ENCODE assay signal across 22 mouse cellular contexts in the genomic region with DNA sequence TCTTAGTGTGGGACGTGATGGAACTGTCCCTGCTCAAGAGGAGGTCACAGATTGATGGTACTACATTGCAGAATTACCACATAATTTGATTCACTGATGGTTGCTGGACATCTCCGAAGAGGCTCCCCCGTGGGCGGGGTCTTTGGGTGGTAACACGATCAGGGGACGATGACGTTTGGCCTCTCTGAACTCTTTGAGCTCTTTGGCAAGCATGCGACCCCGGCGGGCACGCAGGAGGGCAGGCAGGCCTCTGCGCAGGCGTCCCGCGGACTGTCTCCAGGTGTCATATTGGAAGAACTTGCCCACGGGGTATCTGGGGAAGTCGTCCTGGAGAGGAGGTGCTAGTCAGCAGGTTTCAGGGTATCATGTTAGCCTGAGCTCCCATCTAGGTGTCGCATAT. TPM values are rescaled to one million over a fixed set of nuclear protein-coding genes. Genes with fewer than 3 reads are reported as not detected.
A peak's percentile ranks its signal among the peaks of the same experiment; 100 is the strongest.
DNase-seq lines count a peak whose midpoint lies in the region; ATAC-seq and TF ChIP-seq lines count a peak whose summit lies in the region.
"Had no signal": no experiment of that assay in that cellular context is flagged by ENCODE, and none has a peak within 500 bp of the region (broad histone marks: within the 10 kb centered on the region; RNA-seq: fewer than 3 reads in every experiment).

No protein-coding gene starts in this region.

- H3K4me2 ChIP-seq in lung, embryonic 14.5 days = peak overlapping the region; percentile 73; the same call in 1 of the 2 replicates
- peak overlapping the region; percentile 56 for H3K4me2 ChIP-seq in embryonic facial prominence, embryonic 12.5 days (replicated peaks)
- peak overlapping the region; percentile 73 for H3K4me2 ChIP-seq in limb, embryonic 13.5 days (replicated peaks)
- H3K4me2 ChIP-seq: forebrain, embryonic 15.5 days had no signal

- no peak for TF ChIP-seq CTCF in lung, embryonic 14.5 days (IDR thresholded peaks at IDR 0.05; ENCODE audit: low read depth)

- H3K9me3 ChIP-seq in heart, embryonic 10.5 days = no peaks in the 10 kb centered on the region
- H3K9me3 ChIP-seq in lung, embryonic 14.5 days (ENCODE audit: low read depth, low read length) = no peaks in the 10 kb centered on the region
- H3K9me3 ChIP-seq in embryonic facial prominence, embryonic 12.5 days = no peaks in the 10 kb centered on the region
- H3K9me3 ChIP-seq in limb, embryonic 13.5 days = no peaks in the 10 kb centered on the region
- H3K9me3 ChIP-seq: forebrain, embryonic 15.5 days; liver, embryonic 13.5 days had no signal

- WGBS in heart, embryonic 10.5 days = 21% methylated on average over 18 of the region's 18 CpGs
- WGBS in lung, embryonic 14.5 days = 14% methylated on average over 18 of the region's 18 CpGs
- 9% methylated on average over 18 of the region's 18 CpGs for WGBS in embryonic facial prominence, embryonic 12.5 days
- WGBS in limb, embryonic 13.5 days = 10% methylated on average over 18 of the region's 18 CpGs

- intact Hi-C loops in heart, postnatal 25 days (cut with DNase I) = no loop called here

- peak overlapping the region; percentile 83; the same call in 1 of the 2 replicates for H3K4me3 ChIP-seq in heart, embryonic 10.5 days
- no peak overlapping the region for H3K4me3 ChIP-seq in lung, embryonic 14.5 days (ENCODE audit: low read depth, low read length)
- H3K4me3 ChIP-seq in embryonic facial prominence, embryonic 12.5 days = peak overlapping the region; percentile 62; the same call in 1 of the 2 replicates
- H3K4me3 ChIP-seq in limb, embryonic 13.5 days = peak overlapping the region; percentile 68
- H3K4me3 ChIP-seq: forebrain, embryonic 15.5 days; left cerebral cortex, adult 2 months had no signal

- peaks cover 22% of the 10 kb centered on the region for H3K4me1 ChIP-seq in heart, embryonic 10.5 days
- H3K4me1 ChIP-seq in lung, embryonic 14.5 days (ENCODE audit: insufficient read depth) = no peaks in the 10 kb centered on the region
- H3K4me1 ChIP-seq in embryonic facial prominence, embryonic 12.5 days = peaks cover 11% of the 10 kb centered on the region
- H3K4me1 ChIP-seq in limb, embryonic 13.5 days = peaks cover 24% of the 10 kb centered on the region

- peaks cover 57% of the 10 kb centered on the region for H3K36me3 ChIP-seq in heart, embryonic 10.5 days
- peaks cover 48% of the 10 kb centered on the region for H3K36me3 ChIP-seq in lung, embryonic 14.5 days (ENCODE audit: insufficient read depth)
- H3K36me3 ChIP-seq in embryonic facial prominence, embryonic 12.5 days = peaks cover 31% of the 10 kb centered on the region; the same call in 1 of the 2 replicates
- H3K36me3 ChIP-seq in limb, embryonic 13.5 days = peaks cover 50% of the 10 kb centered on the region
- H3K36me3 ChIP-seq: forebrain, embryonic 15.5 days had no signal

- peaks cover 73% of the 10 kb centered on the region for H3K27me3 ChIP-seq in heart, embryonic 10.5 days (ENCODE audit: insufficient read depth, poor library complexity, severe bottlenecking)
- H3K27me3 ChIP-seq in lung, embryonic 14.5 days (ENCODE audit: insufficient read depth, low read length) = peaks cover 44% of the 10 kb centered on the region
- peaks cover 57% of the 10 kb centered on the region for H3K27me3 ChIP-seq in embryonic facial prominence, embryonic 12.5 days
- H3K27me3 ChIP-seq in limb, embryonic 13.5 days = peaks cover 68% of the 10 kb centered on the region

- DNase-seq in heart, embryonic 10.5 days (ENCODE audit: low spot score) = no peak
- DNase-seq in heart, postnatal 25 days (ENCODE audit: low spot score) = no peak
- no peak for DNase-seq in lung, embryonic 14.5 days
- no peak for DNase-seq in lung, postnatal 25 days (ENCODE audit: low spot score)
- no peak for DNase-seq in layer of hippocampus, adult 18-20 months (ENCODE audit: low spot score in 2 of 2)
- DNase-seq in urinary bladder, adult 18-20 months (ENCODE audit: low spot score in 2 of 2) = no peak
- DNase-seq: adrenal gland, adult 2 months; cerebellum, adult 18-20 months; gastrocnemius, postnatal 25 days; heart, postnatal 10 days; kidney, postnatal 4 days; liver, embryonic 13.5 days; lung, postnatal 10 days; retina, postnatal 1 day; thymus, postnatal 36 days had no signal

- no peak for ATAC-seq in lung, embryonic 14.5 days (ENCODE audit: insufficient read depth)
- ATAC-seq in embryonic facial prominence, embryonic 12.5 days (ENCODE audit: insufficient number of reproducible peaks, insufficient read depth, low FRiP score, low TSS enrichment) = no peak
- ATAC-seq in limb, embryonic 13.5 days (ENCODE audit: low FRiP score, low read depth) = no peak
- ATAC-seq: forebrain, embryonic 15.5 days; inflammation-experienced regulatory T-cells, adult 6 months had no signal

- no peak overlapping the region for H3K27ac ChIP-seq in heart, embryonic 10.5 days
- peak overlapping the region; percentile 18; the same call in 1 of the 2 replicates for H3K27ac ChIP-seq in lung, embryonic 14.5 days (ENCODE audit: low read depth)
- H3K27ac ChIP-seq in embryonic facial prominence, embryonic 12.5 days = no peak overlapping the region
- H3K27ac ChIP-seq in limb, embryonic 13.5 days = peak overlapping the region; percentile 74; the same call in 1 of the 2 replicates
- H3K27ac ChIP-seq: forebrain, embryonic 15.5 days; left cerebral cortex, adult 2 months had no signal

- no peak overlapping the region for H3K9ac ChIP-seq in lung, embryonic 14.5 days
- 0 out of 2 replicates have a peak overlapping the region, but pooled peaks have one; percentile 8 for H3K9ac ChIP-seq in embryonic facial prominence, embryonic 12.5 days
- H3K9ac ChIP-seq in limb, embryonic 13.5 days = peak overlapping the region; percentile 82
- H3K9ac ChIP-seq: forebrain, embryonic 15.5 days had no signal

RNA-seq across cellular contexts. Expression of a gene that starts 12.9 kb away (rescaled TPM):
- 962 and 991 TPM in 2 replicates for polyA plus RNA-seq in heart, embryonic 10.5 days (2016; fragmentation: Nextera tagmentation; extraction: Ambion mirVana)
- total RNA-seq in heart, postnatal 25 days (2021) = 100 to 1,000 TPM; 131 to 156 TPM
- polyA plus RNA-seq in lung, embryonic 14.5 days (2014; fragmentation: Nextera tagmentation; extraction: Ambion mirVana) = 437 and 452 TPM in 2 replicates
- polyA plus RNA-seq in embryonic facial prominence, embryonic 12.5 days (2016; fragmentation: Nextera tagmentation; extraction: Ambion mirVana) = 701 and 722 TPM in 2 replicates
- 1,260 and 1,271 TPM in 2 replicates for polyA plus RNA-seq in limb, embryonic 13.5 days (2015; fragmentation: Nextera tagmentation; extraction: Ambion mirVana)
- 10 to 100 TPM; 42.7 to 46.4 TPM for total RNA-seq in layer of hippocampus, adult 18-20 months (2021)
- total RNA-seq: CH12.LX had no signal

RNA-seq across cellular contexts. Expression of a gene that starts 16.0 kb away (rescaled TPM):
- 0.17 and 0.34 TPM in 2 replicates for polyA plus RNA-seq in heart, embryonic 10.5 days (2016; fragmentation: Nextera tagmentation; extraction: Ambion mirVana)
- not detected for total RNA-seq in heart, postnatal 25 days (2021)
- not detected in 2 replicates for polyA plus RNA-seq in lung, embryonic 14.5 days (2014; fragmentation: Nextera tagmentation; extraction: Ambion mirVana)
- 0.04 TPM in 1 of 2 replicates, not detected in the other for polyA plus RNA-seq in embryonic facial prominence, embryonic 12.5 days (2016; fragmentation: Nextera tagmentation; extraction: Ambion mirVana)
- 0.23 TPM in 1 of 2 replicates, not detected in the other for polyA plus RNA-seq in limb, embryonic 13.5 days (2015; fragmentation: Nextera tagmentation; extraction: Ambion mirVana)
- total RNA-seq in layer of hippocampus, adult 18-20 months (2021) = under 1 TPM; 0.10 to 0.20 TPM
- total RNA-seq: adrenal gland, adult 2 months; CH12.LX; heart, postnatal 10 days had no signal
- polyA plus RNA-seq: adrenal gland, adult 2 months; inflammation-experienced regulatory T-cells, adult 6 months; liver, embryonic 13.5 days; neural tube, embryonic 11.5 days had no signal

Comparison
In these comparisons a context has a peak if more than half of its experiments do, and no peak if none do; other contexts are left out.
1. H3K27ac ChIP-seq: peak in lung, embryonic 14.5 days (single experiment) and limb, embryonic 13.5 days (single experiment); none in heart, embryonic 10.5 days (single experiment) and embryonic facial prominence, embryonic 12.5 days (single experiment).
2. Peak in every context shown above with its lines, with median percentiles within 50 percentile points of each other: H3K4me2 ChIP-seq.